In the genomic region with DNA sequence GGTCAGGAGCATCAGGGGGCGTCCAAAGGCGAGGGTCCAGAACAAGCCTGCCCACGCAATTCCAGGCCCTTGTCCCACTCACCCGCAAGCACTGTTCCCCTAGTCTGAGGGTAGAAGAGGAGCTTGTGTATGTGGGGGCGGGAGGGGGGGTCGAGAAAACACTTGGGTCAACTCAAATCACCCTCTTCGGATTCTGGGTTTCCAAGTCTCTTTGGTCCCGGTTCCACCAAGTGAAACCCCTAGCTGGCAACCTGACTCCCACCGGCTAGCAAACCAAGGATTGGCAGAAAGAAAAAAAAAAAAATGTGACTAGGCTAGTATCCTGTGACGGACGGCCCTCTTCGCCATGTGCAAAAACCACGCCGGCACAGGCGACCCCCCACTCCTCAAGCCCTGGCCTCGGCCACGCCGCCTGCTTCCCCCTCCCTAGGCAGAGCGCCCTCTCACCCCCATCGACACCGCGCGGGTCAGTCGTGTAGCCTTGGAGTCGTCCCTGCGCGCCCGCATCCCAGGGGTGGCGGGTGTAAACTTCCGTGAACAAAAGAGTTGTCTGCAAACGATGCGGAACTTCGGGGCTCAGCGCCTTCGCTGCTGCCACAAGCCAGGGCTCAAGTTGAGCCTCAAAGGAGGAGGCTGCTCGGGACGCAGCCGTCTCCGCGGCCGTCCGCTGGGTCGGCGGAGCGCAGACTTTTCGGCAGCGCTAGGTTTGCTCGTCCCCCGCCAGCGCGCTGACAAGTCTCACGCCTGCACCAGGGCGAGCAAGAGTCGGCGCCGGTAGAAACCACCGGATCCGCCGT, we compare ENCODE assay signal across 8 mouse cellular contexts. TPM values are rescaled to one million over a fixed set of nuclear protein-coding genes. Genes with fewer than 3 reads are reported as not detected.
DNase-seq lines count a peak whose midpoint lies in the region; ATAC-seq and TF ChIP-seq lines count a peak whose summit lies in the region.

No protein-coding gene starts in this region.

- DNase-seq in embryo, embryonic 11 days = peak; percentile 72
- peak; percentile 86 for DNase-seq in heart, embryonic 10.5 days (ENCODE audit: low spot score)
- DNase-seq in kidney, adult 9 months = peak; percentile 40
- DNase-seq in lung, postnatal 0 days (ENCODE audit: low spot score) = peak; percentile 46
- DNase-seq in left cerebral cortex, adult 8-10 months (ENCODE audit: low spot score in 2 of 2) = no peak

- H3K27me3 ChIP-seq in heart, embryonic 10.5 days (ENCODE audit: insufficient read depth, poor library complexity, severe bottlenecking) = no peaks in the 10 kb centered on the region
- H3K27me3 ChIP-seq in lung, postnatal 0 days (replicated peaks; ENCODE audit: insufficient read depth, low read length) = no peaks in the 10 kb centered on the region

- H3K9me3 ChIP-seq in heart, embryonic 10.5 days = no peaks in the 10 kb centered on the region
- no peaks in the 10 kb centered on the region for H3K9me3 ChIP-seq in lung, postnatal 0 days (ENCODE audit: low read length)

- H3K36me3 ChIP-seq in heart, embryonic 10.5 days = no peaks in the 10 kb centered on the region
- no peaks in the 10 kb centered on the region for H3K36me3 ChIP-seq in lung, postnatal 0 days (ENCODE audit: insufficient read depth, low read length)

- peak overlapping the region; percentile 81 for H3K4me3 ChIP-seq in heart, embryonic 10.5 days
- peak overlapping the region; percentile 79 for H3K4me3 ChIP-seq in lung, postnatal 0 days (ENCODE audit: low read depth, low read length)
- H3K4me3 ChIP-seq in olfactory bulb, adult 2 months (ENCODE audit: insufficient read depth, low read depth, low read length) = peak overlapping the region; percentile 60

- peak; percentile 0 for ATAC-seq in CD4-positive, CD25-positive, alpha-beta regulatory T cell, adult 4 months
- peak; percentile 1 for ATAC-seq in activated CD4-positive, CD25-positive, alpha-beta regulatory T cell, adult 4 months
- ATAC-seq in lung, postnatal 0 days = peak; percentile 8

- peak overlapping the region; percentile 89 for H3K4me2 ChIP-seq in lung, postnatal 0 days (replicated peaks; ENCODE audit: low read depth, low read length)

- under 1% methylated on average over 59 of the region's 59 CpGs for WGBS in heart, embryonic 10.5 days
- WGBS in lung, postnatal 0 days = under 1% methylated on average over 55 of the region's 59 CpGs
- under 1% methylated on average over 59 of the region's 59 CpGs for WGBS in olfactory bulb, adult 2 months

- TF ChIP-seq CTCF in lung, postnatal 0 days (IDR thresholded peaks at IDR 0.05) = no peak
- TF ChIP-seq CTCF in olfactory bulb, adult 2 months (IDR thresholded peaks at IDR 0.05; ENCODE audit: insufficient read depth, low read depth, low read length) = no peak

- no peak for TF ChIP-seq EP300 in lung, postnatal 0 days (IDR thresholded peaks at IDR 0.05)

- H3K27ac ChIP-seq in heart, embryonic 10.5 days = peak overlapping the region; percentile 94
- H3K27ac ChIP-seq in lung, postnatal 0 days (ENCODE audit: low read length) = peak overlapping the region; percentile 95
- no peak overlapping the region for H3K27ac ChIP-seq in olfactory bulb, adult 2 months (ENCODE audit: insufficient read depth, low read depth, low read length)

- peaks cover 66% of the 10 kb centered on the region for H3K4me1 ChIP-seq in heart, embryonic 10.5 days
- H3K4me1 ChIP-seq in lung, postnatal 0 days (ENCODE audit: insufficient read depth, low read depth, low read length) = peaks cover 25% of the 10 kb centered on the region
- peaks cover 26% of the 10 kb centered on the region for H3K4me1 ChIP-seq in olfactory bulb, adult 2 months (ENCODE audit: control insufficient read depth, insufficient read depth, low read length)

- TF ChIP-seq POLR2A in olfactory bulb, adult 2 months (IDR thresholded peaks at IDR 0.05; ENCODE audit: insufficient read depth, low read depth, low read length) = no peak

- peak overlapping the region; percentile 79 for H3K9ac ChIP-seq in lung, postnatal 0 days (replicated peaks; ENCODE audit: low read depth)

RNA-seq across cellular contexts. Expression of a gene that starts 0.9 kb away (rescaled TPM):
- 100 to 1,000 TPM in 1 of 2 experiments, 10 to 100 TPM in 1; 73.4 to 102 TPM for polyA plus RNA-seq in CD4-positive, CD25-positive, alpha-beta regulatory T cell, adult 4 months (2017; shearing (Covaris generic))
- 10 to 100 TPM; 78.0 to 82.5 TPM for polyA plus RNA-seq in activated CD4-positive, CD25-positive, alpha-beta regulatory T cell, adult 4 months (2017; shearing (Covaris generic))
- 17.7 and 18.4 TPM in 2 replicates for polyA plus RNA-seq in heart, embryonic 10.5 days (2016; fragmentation: Nextera tagmentation; extraction: Ambion mirVana)
- polyA plus RNA-seq in lung, postnatal 0 days (2015; fragmentation: Nextera tagmentation; extraction: Ambion mirVana) = 27.2 and 31.2 TPM in 2 replicates
- polyA plus RNA-seq in olfactory bulb, adult 2 months (2012; ENCODE audit: insufficient read depth, insufficient read length, low replicate concordance, missing spikeins) = not detected in 2 replicates
- total RNA-seq in left cerebral cortex, adult 8-10 months (2022) = 10 to 100 TPM; 57.0 to 68.5 (median 63.4) TPM

RNA-seq across cellular contexts. Expression of a gene that starts 39.7 kb away (rescaled TPM):
- 10 to 100 TPM; 55.3 to 58.5 TPM for polyA plus RNA-seq in CD4-positive, CD25-positive, alpha-beta regulatory T cell, adult 4 months (2017; shearing (Covaris generic))
- 10 to 100 TPM; 59.5 to 60.2 TPM for polyA plus RNA-seq in activated CD4-positive, CD25-positive, alpha-beta regulatory T cell, adult 4 months (2017; shearing (Covaris generic))
- 44.1 and 54.1 TPM in 2 replicates for polyA plus RNA-seq in heart, embryonic 10.5 days (2016; fragmentation: Nextera tagmentation; extraction: Ambion mirVana)
- 34.5 and 37.2 TPM in 2 replicates for polyA plus RNA-seq in lung, postnatal 0 days (2015; fragmentation: Nextera tagmentation; extraction: Ambion mirVana)
- not detected in 2 replicates for polyA plus RNA-seq in olfactory bulb, adult 2 months (2012; ENCODE audit: insufficient read depth, insufficient read length, low replicate concordance, missing spikeins)
- 10 to 100 TPM; 34.1 to 38.8 (median 37.0) TPM for total RNA-seq in left cerebral cortex, adult 8-10 months (2022)

RNA-seq across cellular contexts. Expression of a gene that starts 46.2 kb away (rescaled TPM):
- polyA plus RNA-seq in CD4-positive, CD25-positive, alpha-beta regulatory T cell, adult 4 months (2017; shearing (Covaris generic)) = 10 to 100 TPM; 35.2 to 37.9 TPM
- 10 to 100 TPM; 29.6 to 36.5 TPM for polyA plus RNA-seq in activated CD4-positive, CD25-positive, alpha-beta regulatory T cell, adult 4 months (2017; shearing (Covaris generic))
- 26.9 and 28.0 TPM in 2 replicates for polyA plus RNA-seq in heart, embryonic 10.5 days (2016; fragmentation: Nextera tagmentation; extraction: Ambion mirVana)
- polyA plus RNA-seq in lung, postnatal 0 days (2015; fragmentation: Nextera tagmentation; extraction: Ambion mirVana) = 26.7 and 27.1 TPM in 2 replicates
- not detected in 2 replicates for polyA plus RNA-seq in olfactory bulb, adult 2 months (2012; ENCODE audit: insufficient read depth, insufficient read length, low replicate concordance, missing spikeins)
- total RNA-seq in left cerebral cortex, adult 8-10 months (2022) = 10 to 100 TPM; 28.0 to 31.7 (median 29.1) TPM

Comparison
In these comparisons a context has a peak if more than half of its experiments do, and no peak if none do; other contexts are left out.
1. DNase-seq: peak in embryo, embryonic 11 days (single experiment), heart, embryonic 10.5 days (single experiment), kidney, adult 9 months (single experiment) and lung, postnatal 0 days (single experiment); none in left cerebral cortex, adult 8-10 months (0 of 2).
2. RNA of a gene that starts 39.7 kb away (polyA plus RNA-seq): 59.5 to 60.2 TPM in activated CD4-positive, CD25-positive, alpha-beta regulatory T cell, adult 4 months, 55.3 to 58.5 TPM in CD4-positive, CD25-positive, alpha-beta regulatory T cell, adult 4 months, 44.1 to 54.1 TPM in heart, embryonic 10.5 days and 34.5 to 37.2 TPM in lung, postnatal 0 days; not detected in olfactory bulb, adult 2 months; every median in the first group is over 10 times any median in the second.
3. Peak in every context shown above with its lines, with median percentiles within 50 percentile points of each other: ATAC-seq and H3K4me3 ChIP-seq.